Mouse (Mus musculus) frontal cortex, adult 2 months (tissue): ENCODE data around the gene Klf16. TPM values are rescaled to one million over a fixed set of nuclear protein-coding genes. Genes with fewer than 3 reads are reported as not detected.
A peak's percentile ranks its signal among the peaks of the same experiment; 100 is the strongest.

Experiments used
- DNase-seq, 2 experiments: peaks; one replicate each; pipeline ENCODE4 v3.0.0; 2022; ENCODE audit warnings: low spot score in 1 of 2; ENCODE audit errors: extremely low spot score in 1 of 2
- polyA plus RNA-seq: library from polyadenylated mRNA; depleted of rRNA; stranded (reverse); fragments of >200 nt; gene quantifications from 2 replicates; pipeline ENCODE4 v1.2.3, GENCODE M21; 2012; rRNA removed

The Klf16 gene
- polyA plus RNA-seq = 37.9 and 41.5 TPM in 2 replicates

GRCm38 (mm10) chr10:80577195-80578130 is at the start of gene Klf16:
Gene Klf16, minus strand, starts transcription at chr10:80577321.
- peak; percentile 90 to 94 for DNase-seq

- DNase-seq = no peak
Observed at GRCm38 (mm10) chr10:80625764-80626163, 48.6 kb upstream of the Klf16 start.

DNA sequence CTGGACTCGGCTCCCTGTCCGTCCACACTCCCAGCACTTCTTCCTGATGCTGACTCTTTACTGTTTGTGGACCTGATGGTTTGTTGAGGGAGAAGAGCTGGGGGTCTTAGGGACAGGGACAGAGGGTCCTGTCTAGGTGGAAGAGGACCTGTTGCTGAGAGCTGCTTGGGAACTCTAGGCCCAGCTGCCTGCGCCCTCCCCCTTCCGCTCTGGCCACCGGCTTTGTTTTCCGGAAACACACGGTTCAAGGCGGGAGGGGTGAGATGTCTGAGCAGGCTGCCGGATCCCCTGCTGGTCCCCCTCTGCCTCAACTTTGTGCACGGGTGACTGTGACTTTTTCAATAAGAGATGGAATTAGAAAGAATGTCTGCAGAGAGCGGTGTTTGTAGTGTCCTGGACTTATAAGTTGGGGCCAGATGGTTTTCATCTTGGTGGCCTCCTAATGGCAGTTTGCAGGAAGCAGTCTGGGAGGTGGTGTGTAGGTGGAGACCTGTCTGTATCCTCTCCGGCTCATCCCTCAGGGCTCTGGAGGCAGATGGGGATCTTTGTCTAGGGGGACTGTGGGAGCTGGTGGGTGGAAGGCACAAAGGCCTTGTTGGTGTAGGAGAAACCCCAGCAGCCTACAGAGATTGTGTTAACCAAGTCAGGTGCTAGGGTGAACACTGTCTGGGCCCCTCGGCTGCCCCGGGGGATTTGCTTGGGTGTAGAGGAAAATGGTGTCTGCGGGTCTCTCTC is 46.5 kb upstream of the Klf16 start:
- peak in 1 of 2 experiments; percentile 53 for DNase-seq

- peak; percentile 44 to 45 for DNase-seq
Observed at GRCm38 (mm10) chr10:80622661-80623456, 45.7 kb upstream of the Klf16 start, which contains the start of gene Csnk1g2. Gene Csnk1g2, plus strand, starts transcription at chr10:80622838.

- peak; percentile 99 to 100 for DNase-seq
Observed at GRCm38 (mm10) chr10:80621940-80622660, 45.0 kb upstream of the Klf16 start.

GRCm38 (mm10) chr10:80621690-80621939 is 44.5 kb upstream of the Klf16 start:
- DNase-seq = peak in 1 of 2 experiments; percentile 30

DNA sequence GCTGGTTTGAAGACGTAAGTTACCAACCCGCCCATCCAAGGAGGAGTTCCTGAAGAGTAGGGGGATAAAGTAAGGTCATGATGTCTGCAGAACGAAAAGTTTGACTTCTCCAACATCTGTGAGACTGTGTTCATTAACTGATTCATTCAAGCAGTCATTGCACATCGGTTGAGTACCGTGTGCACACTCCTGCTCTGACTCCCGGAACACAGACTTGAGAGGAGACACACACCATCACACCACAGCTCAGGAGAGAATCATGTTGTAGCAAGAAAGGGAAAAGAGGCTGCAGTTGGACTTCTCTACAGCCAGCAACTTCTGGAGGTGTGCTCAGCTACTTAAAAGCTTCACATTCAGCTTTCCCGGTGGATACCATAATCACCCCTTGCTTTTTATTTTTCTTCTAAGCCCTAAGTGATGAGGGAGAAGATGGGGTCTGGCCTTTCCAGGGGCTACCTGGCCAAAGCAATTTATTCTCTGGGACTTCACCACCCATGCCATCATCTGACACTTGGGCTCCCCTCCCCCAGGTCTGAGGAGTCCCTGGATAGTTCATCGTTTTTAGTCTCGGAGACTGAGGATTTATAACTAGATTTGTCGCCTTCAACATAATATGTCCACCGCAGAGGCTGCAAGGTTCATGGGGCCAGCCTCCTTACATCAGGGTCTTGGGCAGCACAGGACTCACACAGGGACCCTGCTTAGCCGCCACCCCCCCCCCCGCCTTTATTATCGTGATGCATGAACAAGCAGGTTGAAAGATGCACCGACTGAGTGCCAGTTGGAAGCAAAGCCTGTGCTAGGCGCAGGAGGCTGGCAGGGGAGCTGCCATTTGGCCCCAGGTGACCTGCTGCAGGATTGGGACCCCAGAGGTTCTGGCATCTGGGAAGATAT is 43.9 kb upstream of the Klf16 start:
- no peak for DNase-seq

DNA sequence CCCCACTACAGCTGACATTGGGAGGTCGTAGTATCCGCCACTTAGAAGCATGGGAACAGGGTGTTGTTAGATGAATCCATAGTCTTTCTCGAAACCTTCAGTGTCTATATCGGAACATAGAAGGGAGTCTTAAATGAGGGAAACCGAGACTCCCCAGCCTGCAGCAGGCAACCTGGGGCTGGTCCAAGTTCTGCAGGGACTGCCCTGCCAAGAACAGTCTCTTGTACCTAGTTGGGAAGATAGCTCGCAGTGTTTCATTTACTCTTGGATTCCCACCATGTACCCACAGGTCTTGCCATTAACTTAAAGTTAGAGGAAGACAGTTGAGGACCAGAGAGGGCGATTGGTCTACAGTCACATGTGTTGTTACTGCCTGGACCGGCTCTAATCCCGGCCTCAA is 43.2 kb upstream of the Klf16 start:
- DNase-seq = no peak

DNA sequence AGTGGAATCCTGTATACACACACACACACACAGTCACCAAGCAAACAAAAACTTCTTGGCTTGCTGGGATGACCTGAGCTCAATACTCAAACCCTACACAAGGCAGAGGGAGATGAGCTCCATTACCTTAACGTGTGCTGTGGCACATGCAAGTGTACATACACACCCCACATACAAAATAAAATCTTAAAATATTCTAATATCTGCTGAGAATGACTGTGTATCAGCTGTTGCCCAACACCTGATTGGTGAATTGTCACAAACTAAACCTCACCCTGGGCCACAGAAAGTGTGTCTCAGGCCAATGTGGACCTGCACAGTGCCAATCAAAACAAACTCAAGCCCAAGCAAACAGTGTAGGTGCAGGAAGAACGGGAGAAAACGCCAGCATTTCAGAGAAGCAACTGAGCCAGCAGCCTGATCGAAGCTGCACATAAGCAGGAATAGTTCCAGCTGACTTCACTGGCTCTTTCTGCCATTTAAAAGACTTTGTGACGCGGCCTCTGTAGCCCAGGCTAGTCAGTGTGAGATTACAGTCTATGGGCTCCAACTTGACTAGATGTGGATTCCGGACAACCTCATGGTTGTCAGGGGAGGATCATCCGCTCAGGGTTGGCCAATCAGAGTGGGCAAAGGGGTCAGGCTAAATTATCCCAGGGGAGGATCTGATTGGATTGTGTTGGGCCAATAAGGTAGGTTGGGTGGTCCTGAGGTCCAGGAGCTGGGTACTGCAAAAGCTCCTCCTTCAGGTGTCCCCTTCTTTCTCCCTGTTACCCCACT is 42.5 kb upstream of the Klf16 start:
- DNase-seq = no peak

GRCm38 (mm10) chr10:80618181-80618580 is 41.1 kb upstream of the Klf16 start:
- no peak for DNase-seq

- no peak for DNase-seq
Observed at GRCm38 (mm10) chr10:80614351-80614750, 37.2 kb upstream of the Klf16 start.

- DNase-seq = no peak
Observed at GRCm38 (mm10) chr10:80613821-80614220, 36.7 kb upstream of the Klf16 start.

GRCm38 (mm10) chr10:80611905-80612304 is 34.8 kb upstream of the Klf16 start:
- no peak for DNase-seq

DNA sequence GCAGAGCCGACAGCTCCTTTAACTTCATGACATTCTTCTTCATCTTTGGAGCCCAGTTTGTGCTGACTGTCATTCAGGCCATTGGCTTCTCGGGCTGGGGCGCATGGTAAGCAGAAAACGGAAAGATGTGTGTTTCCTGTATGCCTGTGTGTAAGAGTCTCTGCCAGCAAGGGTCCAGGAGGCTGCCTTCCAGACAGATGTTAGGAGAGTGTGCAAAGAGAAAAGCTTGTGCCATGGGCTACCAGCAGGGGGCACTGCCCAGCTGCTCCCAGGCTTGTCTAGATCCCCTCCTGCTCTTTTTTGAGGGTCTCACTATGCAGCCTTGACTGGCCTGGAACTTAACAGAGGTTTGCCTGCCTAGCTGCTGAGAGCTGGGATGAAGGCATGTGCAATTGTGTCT is 33.9 kb upstream of the Klf16 start:
- peak in 1 of 2 experiments; percentile 58 for DNase-seq

DNA sequence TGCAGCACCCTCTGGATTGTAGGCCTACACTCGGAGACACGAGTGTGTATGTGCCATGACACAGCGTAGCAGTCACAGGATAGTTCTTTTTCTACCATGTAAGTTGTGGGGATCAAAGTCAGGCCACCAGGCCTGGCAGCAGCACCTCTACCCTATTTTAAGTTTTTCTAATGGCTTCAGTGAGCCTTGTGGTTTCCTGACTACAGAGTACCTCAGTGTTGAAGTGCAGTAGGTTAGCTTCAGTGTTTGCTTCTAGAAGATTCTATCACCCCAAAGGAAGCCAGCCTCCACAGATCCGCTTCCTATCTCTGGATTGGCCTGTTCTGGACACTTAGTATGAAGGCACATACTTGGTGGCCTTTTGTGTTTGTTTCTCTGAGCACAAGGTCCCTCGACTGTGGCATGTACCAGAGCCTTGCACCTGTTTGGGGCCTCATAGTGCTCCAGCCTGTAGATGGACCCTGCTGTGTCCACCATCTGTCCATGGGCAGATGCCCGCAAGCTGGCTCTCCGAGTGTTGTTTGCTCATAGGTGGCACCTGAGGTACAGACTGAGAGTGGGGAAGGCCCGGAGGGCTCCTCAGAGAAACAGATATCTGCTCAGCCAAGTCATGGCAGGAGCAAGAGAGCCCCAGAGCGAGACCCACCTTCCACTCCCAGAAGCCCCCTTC is 33.1 kb upstream of the Klf16 start:
- DNase-seq = no peak

DNA sequence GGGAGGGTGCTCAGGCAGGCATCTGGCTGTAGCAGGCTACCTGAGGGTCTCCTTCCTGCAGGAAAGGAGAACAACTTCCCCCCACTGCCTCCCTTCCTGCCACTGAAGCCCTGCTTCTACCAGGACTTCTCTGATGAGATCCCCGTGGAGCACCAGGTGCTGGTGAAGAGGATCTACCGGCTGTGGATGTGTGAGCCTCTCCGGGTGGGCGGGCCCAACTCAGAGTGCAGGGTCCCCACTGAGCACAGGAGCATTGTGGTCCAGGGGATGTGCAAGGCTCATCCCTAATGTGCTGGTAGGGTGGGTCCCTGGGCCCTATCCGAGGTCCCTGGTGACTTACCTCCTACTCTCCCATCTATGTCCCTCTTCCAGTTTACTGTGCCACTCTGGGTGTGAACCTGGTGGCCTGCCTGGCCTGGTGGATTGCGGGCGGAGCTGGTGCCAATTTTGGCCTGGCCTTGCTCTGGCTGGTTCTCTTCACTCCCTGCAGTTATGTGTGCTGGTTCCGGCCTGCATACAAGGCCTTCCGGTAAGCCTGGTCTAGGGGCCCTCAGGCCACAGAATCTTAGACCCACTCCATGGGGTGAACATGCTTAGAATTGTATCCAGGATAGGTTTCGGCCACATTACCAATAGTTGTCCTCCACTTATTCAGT is 32.3 kb upstream of the Klf16 start:
- DNase-seq = no peak

DNA sequence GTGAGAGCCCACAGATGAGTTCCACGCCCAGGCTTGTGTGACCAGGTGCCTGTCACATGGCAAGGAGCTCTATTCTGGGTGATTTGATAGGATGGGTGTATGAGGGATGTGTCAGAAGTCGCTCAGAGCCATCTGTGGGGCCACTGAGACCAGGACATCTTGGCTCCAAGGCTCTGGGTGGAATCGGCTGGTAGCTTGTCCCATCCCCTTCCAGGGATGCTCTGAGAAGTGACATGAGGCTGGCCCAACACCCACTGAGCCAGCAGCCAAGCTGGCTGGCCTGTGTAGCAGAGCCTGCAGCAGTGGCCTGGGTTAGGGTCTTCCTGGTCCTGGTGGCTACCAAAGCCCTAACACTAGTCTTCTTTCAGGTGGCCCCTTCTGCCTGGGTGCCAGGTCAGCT is 31.3 kb upstream of the Klf16 start:
- no peak for DNase-seq
